Mouse (Mus musculus) lung, embryonic 16.5 days (tissue): ENCODE data around the gene Prkn. TPM values are rescaled to one million over a fixed set of nuclear protein-coding genes. Genes with fewer than 3 reads are reported as not detected.

Experiments used
- ATAC-seq: fragments of 200-750 bp; cut with Nextera tagmentation; 2 replicates; pipeline ENCODE4 v1.8.0; 2017; ENCODE audit warnings: low read depth, mild to moderate bottlenecking, moderate library complexity
- H3K27ac ChIP-seq: fragments of 300-500 bp; sonication (generic); 2 replicates; pipeline ENCODE4 v1.5.1; 2014; ENCODE audit warnings: mild to moderate bottlenecking, control low read depth, low read length
- H3K27me3 ChIP-seq: fragments of 300-500 bp; sonication (generic); 2 replicates; pipeline ENCODE4 v1.6.1; 2014; ENCODE audit warnings: low read depth, low read length, mixed read lengths; ENCODE audit not compliant: control insufficient read depth, insufficient read depth
- H3K36me3 ChIP-seq: fragments of 300-500 bp; sonication (generic); 2 replicates; pipeline ENCODE4 v1.6.1; 2014; ENCODE audit warnings: low read length; ENCODE audit not compliant: control insufficient read depth, insufficient read depth
- H3K4me1 ChIP-seq: fragments of 300-500 bp; sonication (generic); replicated peaks from 2 replicates; pipeline ENCODE4 v1.6.1; 2014; ENCODE audit warnings: low read length, mixed read lengths; ENCODE audit not compliant: control insufficient read depth, insufficient read depth
- H3K4me2 ChIP-seq: fragments of 300-500 bp; sonication (generic); 2 replicates; pipeline ENCODE4 v1.6.1; 2014; ENCODE audit warnings: low read depth, low read length, control low read depth
- H3K4me3 ChIP-seq: fragments of 300-500 bp; sonication (generic); 2 replicates; pipeline ENCODE4 v1.5.1; 2014; ENCODE audit warnings: mild to moderate bottlenecking, low read length, control low read depth
- H3K9ac ChIP-seq: fragments of 300-500 bp; sonication (generic); 2 replicates; pipeline ENCODE4 v1.6.1; 2014; ENCODE audit warnings: low read length, control low read depth
- H3K9me3 ChIP-seq: fragments of 300-500 bp; sonication (generic); 2 replicates; pipeline ENCODE4 v1.6.1; 2016; ENCODE audit warnings: low read length; ENCODE audit not compliant: control insufficient read depth
- WGBS: fragments of 180-500 bp; shearing (Covaris S2); extraction: QIAGEN DNeasy Blood & Tissue Kit; methylation state at CpG from one replicate; pipeline ENCODE4 v1.1.7; 2014; 5-methylcytosine and 5-hydroxymethylcytosine counted together
- polyA plus RNA-seq: library from polyadenylated mRNA; unstranded; fragments of >200 nt; fragmentation: Nextera tagmentation; extraction: Ambion mirVana; gene quantifications from 2 replicates; pipeline ENCODE4 v1.2.1, GENCODE M21; 2015

The Prkn gene
- polyA plus RNA-seq, 1 experiment from 2014 or later = 1.8 TPM

DNA sequence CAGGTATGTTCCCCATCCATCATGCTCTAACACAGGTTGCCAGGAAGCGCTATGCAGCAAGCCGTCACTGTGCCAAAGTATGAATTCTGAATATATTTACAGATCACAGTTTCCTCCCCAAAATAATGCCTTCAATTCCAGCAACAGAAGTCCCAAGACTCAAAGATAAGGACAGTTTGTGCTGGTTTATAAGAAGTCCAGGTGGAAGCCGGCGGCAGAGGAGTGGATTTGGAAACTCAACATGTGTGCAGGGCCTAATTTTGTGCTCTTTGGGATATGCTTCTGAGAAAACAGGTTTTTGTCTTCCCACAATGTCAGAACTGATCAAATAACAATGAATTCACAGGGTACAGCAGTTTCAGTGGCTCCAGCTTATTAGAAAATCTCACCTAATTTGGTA, 961.0 kb downstream of the Prkn start:
- H3K9me3 ChIP-seq = no peaks in the 10 kb centered on the region
- no peak for ATAC-seq
- no peak overlapping the region for H3K4me3 ChIP-seq
- H3K9ac ChIP-seq = no peak overlapping the region
- no peak overlapping the region for H3K4me2 ChIP-seq
- no peak overlapping the region for H3K27ac ChIP-seq
- no peaks in the 10 kb centered on the region for H3K27me3 ChIP-seq
- no peaks in the 10 kb centered on the region for H3K36me3 ChIP-seq
- no peaks in the 10 kb centered on the region for H3K4me1 ChIP-seq
- WGBS = 92% methylated on average over 4 of the region's 4 CpGs

DNA sequence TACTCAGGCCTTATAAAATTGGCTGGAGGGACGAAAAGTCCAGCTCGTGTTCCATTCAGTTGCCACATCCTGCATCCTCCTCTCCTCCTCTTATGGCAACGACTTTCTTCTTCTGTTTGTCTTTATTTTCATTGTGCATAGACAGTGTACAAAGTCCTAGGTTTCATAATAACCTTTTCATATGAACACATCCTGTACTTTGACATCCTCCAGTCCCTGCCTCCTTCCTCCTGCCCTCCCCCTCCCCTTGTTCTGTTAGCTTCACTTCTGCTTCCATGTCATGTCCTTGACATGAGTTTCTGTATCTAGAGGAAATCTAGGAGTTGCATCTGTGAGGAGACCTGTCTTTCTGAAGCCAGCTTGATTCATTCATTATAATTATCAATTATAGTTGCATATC, 967.1 kb downstream of the Prkn start:
- Histone ChIP-seq H3K4me2 (no peak overlapping the region), H3K9me3 (no peaks in the 10 kb centered on the region), H3K27ac (no peak overlapping the region), H3K4me1 (no peaks in the 10 kb centered on the region), H3K27me3 (no peaks in the 10 kb centered on the region), H3K4me3 (no peak overlapping the region), H3K36me3 (no peaks in the 10 kb centered on the region), H3K9ac (no peak overlapping the region)
- ATAC-seq = no peak
- WGBS = 51% methylated on average over 3 of the region's 3 CpGs

DNA sequence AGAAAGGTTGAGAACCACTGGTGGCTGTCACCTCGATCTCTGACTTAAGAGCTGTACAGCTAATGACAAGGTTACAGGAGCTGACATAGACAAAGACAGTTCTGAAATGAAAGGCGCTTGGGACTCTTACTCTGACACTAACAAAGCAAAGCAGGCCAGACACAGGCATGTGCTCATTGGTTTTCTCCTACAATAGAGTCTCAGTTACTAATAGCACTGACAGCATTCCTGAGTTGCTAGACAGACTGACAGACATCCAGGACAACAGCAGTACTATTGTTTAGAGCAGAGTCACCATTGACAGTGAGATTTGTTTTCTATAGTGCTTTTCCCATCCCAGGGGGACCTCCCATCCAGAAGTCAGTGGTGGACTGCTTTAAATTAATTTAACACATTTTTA, 977.7 kb downstream of the Prkn start:
- H3K4me1 ChIP-seq = no peaks in the 10 kb centered on the region
- H3K9ac ChIP-seq = no peak overlapping the region
- H3K9me3 ChIP-seq = 0 out of 2 replicates have a peak, but pooled peaks cover 2% of the 10 kb centered on the region
- H3K36me3 ChIP-seq = no peaks in the 10 kb centered on the region
- H3K4me2 ChIP-seq = no peak overlapping the region
- no peak overlapping the region for H3K27ac ChIP-seq
- 54% methylated on average over 2 of the region's 2 CpGs for WGBS
- no peaks in the 10 kb centered on the region for H3K27me3 ChIP-seq
- H3K4me3 ChIP-seq = no peak overlapping the region
- no peak for ATAC-seq

DNA sequence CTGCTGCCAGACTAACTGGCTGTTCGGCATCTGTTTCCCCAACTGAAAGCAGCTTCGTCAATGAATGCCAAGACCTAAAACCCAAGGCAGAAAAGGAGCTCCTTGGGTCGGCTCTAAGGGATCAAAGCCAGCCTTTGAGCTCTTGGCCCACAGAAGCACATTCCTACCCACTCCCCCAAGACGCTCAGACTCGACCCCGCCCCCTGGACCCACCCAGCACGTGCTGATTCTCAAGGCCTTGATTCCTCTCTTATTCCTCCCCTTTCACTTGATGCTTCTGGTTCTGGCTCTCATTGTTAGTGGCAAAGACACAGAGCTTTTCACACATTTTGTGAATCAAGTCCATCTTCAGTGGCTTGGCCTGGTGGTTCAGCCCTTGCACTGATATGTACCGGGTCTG, 979.3 kb downstream of the Prkn start:
- Histone ChIP-seq H3K36me3 (no peaks in the 10 kb centered on the region), H3K4me3 (no peak overlapping the region), H3K9ac (no peak overlapping the region), H3K9me3 (0 out of 2 replicates have a peak, but pooled peaks cover 2% of the 10 kb centered on the region), H3K27ac (no peak overlapping the region), H3K4me2 (no peak overlapping the region), H3K4me1 (no peaks in the 10 kb centered on the region), H3K27me3 (no peaks in the 10 kb centered on the region)
- ATAC-seq = no peak
- WGBS = 51% methylated on average over 8 of the region's 8 CpGs

- Histone ChIP-seq H3K9ac (no peak overlapping the region), H3K4me3 (no peak overlapping the region)
- WGBS = 86% methylated on average over 4 of the region's 4 CpGs
Observed at GRCm38 (mm10) chr17:11820757-11821156, 980.6 kb downstream of the Prkn start.

GRCm38 (mm10) chr17:11829501-11829900, 989.3 kb downstream of the Prkn start:
- H3K9ac ChIP-seq = no peak overlapping the region
- WGBS = 41% methylated on average over 3 of the region's 3 CpGs
- H3K27ac ChIP-seq = no peak overlapping the region
- H3K9me3 ChIP-seq = no peaks in the 10 kb centered on the region
- no peaks in the 10 kb centered on the region for H3K36me3 ChIP-seq
- no peak overlapping the region for H3K4me2 ChIP-seq
- no peak for ATAC-seq
- no peaks in the 10 kb centered on the region for H3K27me3 ChIP-seq
- H3K4me1 ChIP-seq = no peaks in the 10 kb centered on the region
- no peak overlapping the region for H3K4me3 ChIP-seq

More at GRCm38 (mm10) chr17:11820757-11821156, 980.6 kb downstream of the Prkn start:
- ATAC-seq = no peak
- Histone ChIP-seq H3K36me3 (no peaks in the 10 kb centered on the region), H3K27ac (no peak overlapping the region), H3K27me3 (no peaks in the 10 kb centered on the region), H3K4me2 (no peak overlapping the region), H3K4me1 (no peaks in the 10 kb centered on the region), H3K9me3 (0 out of 2 replicates have a peak, but pooled peaks cover 2% of the 10 kb centered on the region)

- Histone ChIP-seq H3K4me2 (no peak overlapping the region), H3K36me3 (no peaks in the 10 kb centered on the region), H3K9me3 (no peaks in the 10 kb centered on the region), H3K4me1 (no peaks in the 10 kb centered on the region), H3K27ac (no peak overlapping the region), H3K27me3 (no peaks in the 10 kb centered on the region), H3K4me3 (no peak overlapping the region), H3K9ac (no peak overlapping the region)
- ATAC-seq = no peak
- WGBS = 70% methylated on average over 3 of the region's 3 CpGs
Observed at GRCm38 (mm10) chr17:11837121-11837520, 996.9 kb downstream of the Prkn start.

GRCm38 (mm10) chr17:11844436-11844835, 1004.3 kb downstream of the Prkn start:
- H3K36me3 ChIP-seq = no peaks in the 10 kb centered on the region
- no peak overlapping the region for H3K9ac ChIP-seq
- no peak overlapping the region for H3K4me3 ChIP-seq
- no peak for ATAC-seq
- H3K27me3 ChIP-seq = no peaks in the 10 kb centered on the region
- 88% methylated on average over 4 of the region's 4 CpGs for WGBS
- H3K4me1 ChIP-seq = no peaks in the 10 kb centered on the region
- H3K27ac ChIP-seq = no peak overlapping the region
- no peaks in the 10 kb centered on the region for H3K9me3 ChIP-seq
- no peak overlapping the region for H3K4me2 ChIP-seq

GRCm38 (mm10) chr17:11844989-11845388, 1004.8 kb downstream of the Prkn start:
- no peaks in the 10 kb centered on the region for H3K27me3 ChIP-seq
- no peaks in the 10 kb centered on the region for H3K9me3 ChIP-seq
- no peak for ATAC-seq
- no peak overlapping the region for H3K27ac ChIP-seq
- H3K4me3 ChIP-seq = no peak overlapping the region
- WGBS = 75% methylated on average over 3 of the region's 3 CpGs
- H3K4me2 ChIP-seq = no peak overlapping the region
- H3K36me3 ChIP-seq = no peaks in the 10 kb centered on the region
- no peaks in the 10 kb centered on the region for H3K4me1 ChIP-seq
- no peak overlapping the region for H3K9ac ChIP-seq

- no peak overlapping the region for H3K4me3 ChIP-seq
- H3K27ac ChIP-seq = no peak overlapping the region
- H3K9me3 ChIP-seq = no peaks in the 10 kb centered on the region
- H3K4me1 ChIP-seq = no peaks in the 10 kb centered on the region
- H3K4me2 ChIP-seq = no peak overlapping the region
- ATAC-seq = no peak
- no peaks in the 10 kb centered on the region for H3K27me3 ChIP-seq
- WGBS = 77% methylated on average over 2 of the region's 2 CpGs
- no peaks in the 10 kb centered on the region for H3K36me3 ChIP-seq
- H3K9ac ChIP-seq = no peak overlapping the region
Observed at GRCm38 (mm10) chr17:11845506-11845905, 1005.3 kb downstream of the Prkn start.
